Comparison of ENCODE assay signal across 17 mouse cellular contexts in genomic region chr13:103027456-103028078, GRCm38 (mm10).
DNase-seq lines count a peak whose midpoint lies in the region; ATAC-seq lines count a peak whose summit lies in the region.
"Had no signal": no experiment of that assay in that cellular context is flagged by ENCODE, and none has a peak within 500 bp of the region (broad histone marks: within the 10 kb centered on the region; RNA-seq: fewer than 3 reads in every experiment).

No protein-coding gene starts in this region.

- no peak overlapping the region for H3K9ac ChIP-seq in kidney, embryonic 15.5 days
- no peak overlapping the region for H3K9ac ChIP-seq in hindbrain, embryonic 12.5 days
- no peak overlapping the region for H3K9ac ChIP-seq in neural tube, embryonic 11.5 days (ENCODE audit: low read length)

- peak; percentile 54; the same call in 1 of the 2 replicates for ATAC-seq in kidney, embryonic 15.5 days (replicated peaks; ENCODE audit: low FRiP score)
- ATAC-seq in hindbrain, embryonic 12.5 days (ENCODE audit: low FRiP score), result peak; percentile 40; the same call in 1 of the 2 replicates
- peak; percentile 68; the same call in 1 of the 2 replicates for ATAC-seq in neural tube, embryonic 11.5 days (ENCODE audit: insufficient read depth, low FRiP score, low TSS enrichment)
- ATAC-seq: forebrain, embryonic 14.5 days had no signal

- peaks cover 21% of the 10 kb centered on the region for H3K4me1 ChIP-seq in kidney, embryonic 15.5 days
- H3K4me1 ChIP-seq in hindbrain, embryonic 12.5 days, result peaks cover 16% of the 10 kb centered on the region
- 0 out of 2 replicates have a peak, but pooled peaks cover 4% of the 10 kb centered on the region for H3K4me1 ChIP-seq in neural tube, embryonic 11.5 days (ENCODE audit: control insufficient read depth, insufficient read depth, low read length)
- H3K4me1 ChIP-seq: megakaryocyte, embryonic 14.5 days had no signal

- DNase-seq in kidney, adult 18-20 months, result no peak
- peak; percentile 41 for DNase-seq in embryo, embryonic 9.5 days (ENCODE audit: extremely low spot score)
- peak; percentile 46 for DNase-seq in neural tube, embryonic 11.5 days (ENCODE audit: low spot score)
- DNase-seq in adrenal gland, adult 8-10 months, result no peak
- DNase-seq in urinary bladder, adult 18-20 months (ENCODE audit: low spot score in 2 of 2), result no peak
- DNase-seq in frontal cortex, postnatal 36 days (ENCODE audit: low spot score in 2 of 2), result no peak
- DNase-seq: adrenal gland, adult 2 months; gastrocnemius, postnatal 14 days; heart, postnatal 10 days; kidney, adult 11 months; left cerebral cortex, postnatal 4 days had no signal

- no peaks in the 10 kb centered on the region for H3K9me3 ChIP-seq in kidney, embryonic 15.5 days (replicated peaks)
- no peaks in the 10 kb centered on the region for H3K9me3 ChIP-seq in hindbrain, embryonic 12.5 days (replicated peaks)
- no peaks in the 10 kb centered on the region for H3K9me3 ChIP-seq in neural tube, embryonic 11.5 days (ENCODE audit: control insufficient read depth, low read length)
- H3K9me3 ChIP-seq: megakaryocyte, embryonic 14.5 days had no signal

- no peaks in the 10 kb centered on the region for H3K27me3 ChIP-seq in kidney, embryonic 15.5 days
- H3K27me3 ChIP-seq in hindbrain, embryonic 12.5 days, result no peaks in the 10 kb centered on the region
- H3K27me3 ChIP-seq in neural tube, embryonic 11.5 days (ENCODE audit: control insufficient read depth, insufficient read depth, low read length), result no peaks in the 10 kb centered on the region
- H3K27me3 ChIP-seq: CH12.LX had no signal

- no peaks in the 10 kb centered on the region for H3K36me3 ChIP-seq in kidney, embryonic 15.5 days
- no peaks in the 10 kb centered on the region for H3K36me3 ChIP-seq in hindbrain, embryonic 12.5 days
- H3K36me3 ChIP-seq in neural tube, embryonic 11.5 days (ENCODE audit: control insufficient read depth, insufficient read depth, low read length), result no peaks in the 10 kb centered on the region

- no peak overlapping the region for H3K4me2 ChIP-seq in kidney, embryonic 15.5 days
- H3K4me2 ChIP-seq in hindbrain, embryonic 12.5 days (replicated peaks), result no peak overlapping the region
- no peak overlapping the region for H3K4me2 ChIP-seq in neural tube, embryonic 11.5 days (ENCODE audit: low read depth)

- 20% methylated on average over 17 of the region's 17 CpGs for WGBS in kidney, embryonic 15.5 days
- 51% methylated on average over 17 of the region's 17 CpGs for WGBS in hindbrain, embryonic 12.5 days
- 41% methylated on average over 17 of the region's 17 CpGs for WGBS in neural tube, embryonic 11.5 days

- no peak overlapping the region for H3K27ac ChIP-seq in kidney, embryonic 15.5 days
- 0 out of 2 replicates have a peak overlapping the region, but pooled peaks have one; percentile 24 for H3K27ac ChIP-seq in hindbrain, embryonic 12.5 days
- H3K27ac ChIP-seq in neural tube, embryonic 11.5 days (ENCODE audit: low read depth, low read length), result no peak overlapping the region
- H3K27ac ChIP-seq: layer of hippocampus, adult 2 months had no signal

- H3K4me3 ChIP-seq in kidney, embryonic 15.5 days (replicated peaks), result no peak overlapping the region
- H3K4me3 ChIP-seq in hindbrain, embryonic 12.5 days, result no peak overlapping the region
- H3K4me3 ChIP-seq in neural tube, embryonic 11.5 days (ENCODE audit: low read depth, low read length), result no peak overlapping the region
- H3K4me3 ChIP-seq: layer of hippocampus, adult 2 months; megakaryocyte, embryonic 14.5 days had no signal

Comparison
In these comparisons a context has a peak if more than half of its experiments do, and no peak if none do; other contexts are left out.
1. DNase-seq: peak in embryo, embryonic 9.5 days (single experiment) and neural tube, embryonic 11.5 days (single experiment); none in kidney, adult 18-20 months (single experiment), adrenal gland, adult 8-10 months (single experiment), urinary bladder, adult 18-20 months (0 of 2) and frontal cortex, postnatal 36 days (0 of 2).
2. Peak in every context shown above with its lines, with median percentiles within 50 percentile points of each other: ATAC-seq.